Mouse (Mus musculus): ENCODE measurements around the gene Cd38.
A peak's percentile ranks its signal among the peaks of the same experiment; 100 is the strongest.
"Not testable (repeated sequence)": the region's sequence is repeated elsewhere in the genome, so short reads cannot be mapped to it uniquely, and the experiment has no call there.

Gene Cd38

DNA sequence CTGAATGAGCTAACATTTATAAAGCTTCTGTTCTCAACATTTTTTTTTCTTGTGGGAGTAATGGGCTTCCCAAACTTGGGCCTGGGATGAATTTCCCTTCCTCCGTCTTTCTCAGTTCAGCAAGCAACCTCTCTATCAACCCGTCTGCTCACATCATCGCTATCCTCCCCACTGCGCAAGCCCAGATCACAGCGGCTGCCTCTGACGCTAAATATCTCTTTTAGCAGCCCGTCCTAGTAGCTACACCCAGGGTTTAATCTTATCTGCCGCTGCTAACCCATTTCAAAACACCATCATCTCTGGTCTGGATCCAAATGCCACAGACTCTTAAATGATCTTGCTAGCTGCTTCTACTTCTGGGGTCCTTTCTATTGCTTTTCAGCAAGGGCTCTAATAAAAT, 8.7 kb upstream of the Cd38 start:
- no peak for DNase-seq (ENCODE audit: low spot score in 2 of 2)

DNA sequence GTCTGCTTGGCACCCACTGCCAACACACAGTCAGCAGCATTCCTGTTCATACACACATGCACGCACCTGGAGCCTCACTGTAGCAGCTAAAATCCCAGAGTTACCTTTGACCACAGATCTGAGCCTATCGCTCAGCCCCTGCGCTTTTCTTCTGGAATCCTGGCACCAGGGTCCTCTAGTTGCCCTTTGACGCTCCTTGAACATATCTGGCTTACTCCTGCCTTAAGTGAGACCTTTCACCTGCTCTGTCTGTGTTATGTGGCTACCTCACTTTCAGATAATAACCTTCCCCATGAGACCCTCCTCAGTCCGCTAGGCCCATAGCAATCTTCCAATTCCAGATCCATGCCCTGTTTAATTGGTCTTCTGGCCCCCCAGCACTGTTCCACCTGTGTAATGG, 8.3 kb upstream of the Cd38 start:
- DNase-seq (ENCODE audit: low spot score in 2 of 2) = no peak

DNA sequence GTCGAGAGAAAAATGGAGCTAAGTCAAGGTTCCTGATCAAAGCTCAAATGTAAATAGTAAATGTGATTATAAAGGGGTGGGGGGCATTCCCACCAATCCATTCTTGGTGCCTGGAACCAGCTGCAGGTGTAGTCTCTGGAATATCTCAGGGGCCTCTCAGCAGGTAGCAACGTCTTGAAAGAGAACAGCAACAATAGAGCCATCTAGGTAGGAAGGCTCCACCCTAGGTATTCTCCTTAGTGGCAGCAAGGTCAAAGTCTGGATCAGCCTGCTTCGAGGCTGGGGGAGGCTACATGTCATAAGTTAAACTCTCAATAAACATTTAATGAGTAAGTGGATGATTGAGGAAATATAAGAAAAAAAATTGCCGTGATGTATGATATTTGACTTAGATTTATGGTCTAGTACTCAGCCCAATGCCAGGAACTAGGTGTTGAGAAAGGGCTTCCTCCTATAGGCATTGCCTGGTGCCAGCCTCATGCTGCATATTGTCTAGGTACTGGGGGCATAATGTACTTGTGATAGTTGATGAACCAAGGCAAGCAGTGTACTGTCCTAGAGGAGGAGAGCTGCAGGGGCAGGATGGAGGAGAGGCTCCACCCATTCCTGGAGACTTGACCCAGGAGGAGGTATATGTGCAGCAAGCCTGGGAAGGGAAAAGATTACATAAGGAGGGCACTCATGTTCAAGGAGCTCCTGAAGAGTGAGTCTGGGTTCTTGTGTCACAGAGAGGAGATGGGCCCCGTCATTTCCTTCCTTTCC, 7.5 kb upstream of the Cd38 start:
- no peak for DNase-seq (ENCODE audit: low spot score in 2 of 2)

DNA sequence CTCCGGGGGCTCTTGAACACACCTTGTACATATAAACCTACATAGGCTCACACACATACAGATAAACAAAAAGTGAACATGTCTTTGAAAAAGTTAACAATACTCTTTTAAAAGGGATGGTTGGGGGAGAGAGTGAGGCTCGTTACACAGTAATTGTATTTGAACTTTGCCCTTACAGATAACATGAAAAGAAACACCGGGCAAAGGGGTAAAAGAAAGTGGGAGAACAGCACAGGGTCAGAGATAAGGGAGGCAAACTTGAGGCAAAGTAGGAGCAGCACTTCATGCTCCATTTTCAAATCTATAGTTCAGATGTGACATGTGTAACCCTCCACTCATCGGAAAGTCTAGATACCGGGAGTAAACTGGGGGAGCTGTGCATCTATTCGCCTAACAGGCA, 4.7 kb upstream of the Cd38 start:
- DNase-seq (ENCODE audit: low spot score in 2 of 2) = no peak

DNA sequence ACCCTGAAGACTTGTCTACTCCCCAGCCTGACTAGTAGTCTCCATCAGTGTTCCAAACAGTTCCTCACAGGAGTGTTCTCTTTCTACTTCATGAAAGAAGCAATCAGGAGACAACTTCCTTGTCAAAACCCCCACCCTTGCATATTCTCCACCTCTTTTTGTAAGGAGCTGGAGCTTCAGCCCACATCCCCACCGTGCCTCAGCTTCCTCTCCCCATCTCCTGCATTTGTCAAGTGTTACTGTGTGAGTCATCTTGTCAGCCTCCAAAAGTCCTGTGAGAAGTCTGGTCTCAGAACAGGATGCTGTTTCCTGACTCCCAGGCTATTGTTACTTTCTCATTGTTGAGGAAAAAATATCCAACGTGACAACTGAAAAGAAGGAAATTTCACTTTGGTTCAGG, 3.0 kb upstream of the Cd38 start:
- DNase-seq (ENCODE audit: low spot score in 2 of 2) = no peak

DNA sequence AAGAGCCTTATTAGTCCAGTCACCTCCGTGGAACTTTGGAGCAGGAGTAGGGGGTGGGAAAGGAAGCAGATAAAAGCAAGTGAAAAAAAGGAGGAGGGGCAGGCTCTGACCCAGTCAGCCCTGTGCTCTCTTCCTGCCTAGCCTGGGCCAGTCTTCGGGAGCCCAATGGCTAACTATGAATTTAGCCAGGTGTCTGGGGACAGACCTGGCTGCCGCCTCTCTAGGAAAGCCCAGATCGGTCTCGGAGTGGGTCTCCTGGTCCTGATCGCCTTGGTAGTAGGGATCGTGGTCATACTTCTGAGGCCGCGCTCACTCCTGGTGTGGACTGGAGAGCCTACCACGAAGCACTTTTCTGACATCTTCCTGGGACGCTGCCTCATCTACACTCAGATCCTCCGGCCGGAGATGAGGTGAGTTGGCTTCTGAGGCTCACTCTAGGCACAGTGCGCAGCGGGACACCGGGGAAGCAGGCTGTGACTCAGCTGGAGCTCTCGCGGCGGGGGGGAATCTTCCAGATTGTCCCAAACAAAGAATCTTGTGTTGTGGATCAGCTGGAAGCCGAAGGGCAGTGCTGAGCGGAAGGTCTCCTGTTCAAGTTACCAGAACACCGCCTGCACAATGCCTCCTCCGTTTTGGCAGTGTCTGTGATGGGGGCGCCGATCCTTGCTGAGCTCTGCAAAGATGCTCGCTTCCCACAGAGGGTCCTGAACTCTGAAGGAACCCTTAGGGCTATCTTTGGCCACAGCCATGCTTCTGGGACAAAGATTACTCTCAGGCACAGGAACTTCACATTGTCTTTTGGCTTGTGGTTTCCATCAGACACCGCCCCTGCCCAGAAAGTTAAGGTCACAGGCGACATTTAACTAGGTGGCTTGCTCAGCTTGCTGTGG, 603 bp downstream of the Cd38 start:
- peak in 1 of 2 experiments; percentile 21 for DNase-seq (ENCODE audit: low spot score in 2 of 2)

DNA sequence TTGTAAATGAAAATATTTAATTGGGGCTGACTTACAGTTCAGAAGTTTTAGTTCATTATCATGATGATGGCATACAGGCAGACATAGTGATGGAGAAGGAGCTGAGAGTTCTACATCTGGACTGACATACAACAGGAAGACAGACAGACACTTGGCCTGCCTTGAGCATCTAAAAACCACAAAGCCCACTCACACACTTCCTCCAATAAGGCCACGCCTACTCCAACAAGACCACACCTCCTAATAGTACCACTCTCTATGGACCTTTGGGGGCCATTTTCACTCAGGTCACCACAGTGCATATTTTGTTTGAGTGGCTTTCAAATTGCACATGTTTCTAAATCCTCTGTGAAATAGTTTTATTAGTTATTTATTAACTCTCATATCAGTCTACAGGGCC, 3.5 kb downstream of the Cd38 start:
- DNase-seq (ENCODE audit: low spot score in 2 of 2) = no peak

DNA sequence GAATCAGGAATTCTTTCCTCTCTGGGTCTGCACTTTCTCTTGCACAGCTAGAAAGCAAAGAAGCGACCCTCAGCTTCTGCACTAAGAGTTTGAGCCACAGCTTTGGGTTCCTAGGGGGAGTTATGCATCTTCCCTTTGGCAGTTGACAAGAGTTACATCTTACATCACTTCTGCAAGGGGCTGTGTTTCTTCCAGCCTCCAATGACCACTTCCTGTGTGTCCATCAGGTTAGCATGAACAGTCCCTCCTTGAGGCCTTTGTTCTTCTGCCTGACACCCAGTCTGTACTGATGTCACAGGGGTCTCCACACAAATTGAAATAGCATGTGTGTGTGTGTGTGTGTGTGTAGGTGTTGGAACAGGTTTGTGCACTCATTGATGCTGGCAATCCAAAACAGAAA, 4.3 kb downstream of the Cd38 start:
- no peak for DNase-seq (ENCODE audit: low spot score in 2 of 2)

DNA sequence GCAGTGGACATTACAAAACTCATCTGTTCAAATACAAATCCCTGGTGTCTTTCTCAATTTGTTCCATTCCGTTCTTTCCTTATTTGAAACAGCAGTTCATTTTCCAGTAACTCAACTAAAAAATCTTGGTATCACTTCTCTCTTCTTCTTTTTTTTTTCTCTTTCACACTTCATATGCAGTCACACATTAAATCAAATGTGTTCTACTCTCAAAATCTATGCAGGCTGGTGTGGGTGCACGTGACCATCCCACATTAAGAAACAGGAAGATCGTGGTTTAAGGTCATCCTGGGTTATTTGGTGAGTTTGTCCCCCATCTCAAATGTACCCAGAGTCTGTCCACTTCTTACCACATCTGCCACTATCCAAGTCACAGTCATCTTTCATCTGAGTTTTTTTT, 13.7 kb downstream of the Cd38 start:
- no peak for DNase-seq (ENCODE audit: low spot score in 2 of 2)

DNA sequence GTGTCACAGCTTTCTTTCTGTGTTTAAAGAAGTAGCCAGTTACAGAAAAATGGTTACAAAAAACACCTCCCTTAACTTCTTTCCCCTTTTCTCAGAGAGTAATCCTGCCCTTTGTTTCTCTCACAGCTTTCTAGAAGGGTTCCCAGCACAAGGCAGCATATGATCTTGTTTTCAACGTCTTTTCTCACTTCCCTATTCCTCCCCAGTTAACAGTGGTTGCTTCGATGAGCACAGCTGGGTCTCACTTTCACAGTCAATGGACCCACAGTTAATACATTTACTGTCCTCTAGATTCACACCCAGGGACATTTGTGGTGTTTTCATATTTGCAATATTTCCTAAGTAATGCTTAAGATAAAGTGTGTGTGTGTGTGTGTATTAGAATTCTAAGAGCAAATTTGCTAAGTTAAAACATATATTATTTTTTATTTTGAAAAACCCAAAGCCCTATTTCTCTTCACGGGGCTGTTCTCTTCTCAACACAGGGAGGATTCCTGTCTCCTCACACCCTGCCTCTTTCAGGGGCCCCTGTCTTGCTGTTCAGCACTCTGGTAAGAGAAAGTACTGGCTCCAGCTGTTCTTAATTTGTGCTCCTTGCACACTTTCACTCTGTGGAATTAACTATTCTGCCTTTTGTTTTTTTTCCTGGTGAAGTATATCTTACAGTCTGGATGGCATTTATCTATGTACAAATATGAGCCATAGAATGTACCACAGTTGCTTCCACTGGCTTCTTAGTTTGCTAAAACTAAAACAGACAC, 16.9 kb downstream of the Cd38 start:
- no peak for DNase-seq (ENCODE audit: low spot score in 2 of 2)

DNA sequence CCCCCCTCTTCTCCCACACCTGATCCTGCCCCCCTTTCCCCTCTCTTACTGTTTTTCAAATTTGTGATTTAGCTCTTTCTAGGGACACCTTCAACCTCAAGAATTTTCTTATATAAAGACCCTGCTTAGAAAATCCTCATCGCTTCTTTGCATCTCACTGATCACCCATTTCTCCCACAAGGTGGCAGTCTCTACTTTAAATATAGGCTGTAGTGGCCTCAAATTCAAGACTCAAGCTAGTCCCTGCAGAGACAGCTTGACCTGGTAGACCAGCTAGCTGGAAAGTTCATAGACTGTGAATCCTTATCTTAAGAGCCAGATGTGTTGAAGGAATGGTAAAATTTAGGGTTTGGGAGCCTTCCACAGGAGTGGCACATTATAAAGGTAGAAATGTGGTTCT, 24.0 kb downstream of the Cd38 start:
- DNase-seq (ENCODE audit: low spot score in 2 of 2) = peak in 1 of 2 experiments; percentile 16

DNA sequence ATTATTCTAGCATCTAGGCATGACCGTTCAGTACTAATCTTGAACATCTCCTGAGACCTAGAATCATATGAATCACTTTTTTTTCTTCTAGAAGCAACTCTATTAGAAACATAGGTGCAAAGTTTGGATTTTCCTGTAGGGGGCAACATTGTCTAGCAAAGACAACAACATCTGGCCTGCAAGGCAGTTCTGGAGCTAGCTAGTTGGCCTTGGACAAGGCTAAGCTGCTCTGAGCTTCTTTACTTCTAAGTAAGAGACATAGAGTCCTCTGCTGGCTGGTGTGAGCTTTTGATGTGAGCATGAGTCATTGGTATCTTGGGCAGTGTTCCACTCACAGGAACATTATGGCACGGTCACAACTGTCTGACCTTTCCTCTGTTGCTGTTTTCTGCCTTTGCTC, 25.8 kb downstream of the Cd38 start:
- peak in 1 of 2 experiments; percentile 10 for DNase-seq (ENCODE audit: low spot score in 2 of 2)

DNA sequence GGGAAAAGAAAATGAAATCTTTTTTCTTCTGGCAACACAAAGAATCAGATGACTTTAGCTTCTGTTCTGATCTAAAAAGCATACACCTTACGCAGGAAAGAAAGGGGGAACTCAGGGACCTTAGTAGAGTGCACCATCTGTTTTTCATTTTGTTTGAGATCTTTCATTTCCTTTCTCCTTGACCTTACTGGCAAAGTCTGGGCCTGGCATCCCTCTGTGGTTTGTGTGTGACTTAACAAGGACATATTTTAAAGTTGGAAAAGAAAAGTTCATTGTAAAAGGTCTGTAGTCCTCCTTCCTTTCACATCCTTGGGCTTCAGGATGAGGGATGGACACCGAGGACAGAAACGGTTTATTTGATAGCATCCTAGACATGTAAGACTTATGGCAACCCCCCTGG, 27.6 kb downstream of the Cd38 start:
- no peak for DNase-seq (ENCODE audit: low spot score in 2 of 2)

DNA sequence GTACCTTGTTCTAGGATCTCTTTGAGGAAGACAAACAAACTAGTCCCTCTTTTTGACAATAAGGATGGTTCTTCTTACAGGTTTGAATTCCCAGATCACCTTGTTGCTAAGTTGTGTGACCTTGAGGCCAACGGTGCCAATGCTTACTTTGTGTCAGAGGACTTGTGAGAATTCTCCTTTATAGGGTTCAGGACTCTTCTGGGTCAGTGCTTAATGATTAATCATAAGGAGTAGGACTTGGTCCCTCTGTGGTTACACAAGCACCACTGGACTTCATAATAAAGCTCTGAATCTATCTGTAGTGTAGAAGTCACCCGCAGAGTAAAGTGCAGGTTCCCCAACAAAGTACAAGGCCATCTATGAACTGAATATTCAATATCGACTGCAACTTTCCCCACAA, 36.3 kb downstream of the Cd38 start:
- no peak for DNase-seq (ENCODE audit: low spot score in 2 of 2)

DNA sequence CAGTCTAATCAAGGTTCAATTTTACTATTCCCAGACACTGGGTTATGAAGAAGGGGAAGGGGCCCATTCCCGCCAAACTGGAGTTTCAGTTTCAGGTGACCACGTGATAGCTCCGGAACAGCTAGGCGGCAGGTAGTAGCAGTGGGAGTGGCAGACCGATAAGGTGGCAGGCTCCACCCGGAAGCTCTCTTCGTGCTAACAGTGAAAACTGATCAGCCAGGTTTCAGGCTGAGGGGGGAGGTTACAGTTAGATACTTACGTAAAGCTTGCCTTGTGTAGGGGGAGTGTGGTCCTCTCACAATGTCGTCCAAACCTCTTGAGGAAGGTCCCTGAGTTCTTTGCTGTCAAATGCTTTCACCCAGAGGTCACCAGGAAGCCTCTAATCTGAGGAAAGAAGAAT, 40.9 kb downstream of the Cd38 start:
- no peak for DNase-seq (ENCODE audit: low spot score in 2 of 2)

DNA sequence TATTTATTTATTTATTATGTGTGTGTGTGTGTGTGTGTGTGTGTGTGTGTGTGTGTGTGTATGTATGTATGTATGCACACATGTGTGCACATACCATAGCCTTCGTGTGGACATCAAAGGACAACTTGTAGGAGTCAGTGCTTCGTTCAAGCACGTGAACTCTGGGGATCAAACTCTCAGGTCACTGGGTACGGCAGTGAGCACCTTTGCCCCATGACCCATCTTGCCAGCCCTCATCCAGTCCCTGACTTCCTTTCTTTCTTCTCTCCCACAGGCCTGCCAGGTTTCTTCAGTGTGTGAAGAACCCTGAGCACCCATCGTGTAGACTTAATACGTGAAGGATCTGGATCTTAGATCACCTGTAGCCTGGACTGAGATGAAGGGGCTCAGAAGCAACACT, 41.7 kb downstream of the Cd38 start:
- DNase-seq (ENCODE audit: low spot score in 2 of 2) = no peak

DNA sequence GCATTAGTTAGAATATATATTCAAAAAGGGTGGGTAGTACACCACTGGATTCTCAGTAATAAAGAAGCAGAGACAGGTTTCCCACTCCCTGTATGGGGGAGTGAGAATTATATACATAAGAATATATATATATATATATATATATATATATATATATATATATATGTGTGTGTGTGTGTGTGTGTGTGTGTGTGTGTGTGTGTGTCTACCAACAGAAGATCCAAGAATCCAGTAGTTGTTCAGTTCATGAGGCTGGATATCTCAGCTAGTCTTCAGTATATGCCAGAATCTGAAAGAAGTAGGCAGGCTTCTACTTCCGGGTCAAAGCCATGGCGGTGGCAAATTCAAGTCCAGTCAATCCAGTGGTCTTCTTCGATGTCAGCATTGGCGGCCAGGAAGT, 44.5 kb downstream of the Cd38 start, which contains the start of gene Gm7879:
Gene Gm7879 (plus strand): TSS at position 301 of the 400 bp plus-strand sequence.
- not testable (repeated sequence) for DNase-seq (ENCODE audit: low spot score in 2 of 2)

DNA sequence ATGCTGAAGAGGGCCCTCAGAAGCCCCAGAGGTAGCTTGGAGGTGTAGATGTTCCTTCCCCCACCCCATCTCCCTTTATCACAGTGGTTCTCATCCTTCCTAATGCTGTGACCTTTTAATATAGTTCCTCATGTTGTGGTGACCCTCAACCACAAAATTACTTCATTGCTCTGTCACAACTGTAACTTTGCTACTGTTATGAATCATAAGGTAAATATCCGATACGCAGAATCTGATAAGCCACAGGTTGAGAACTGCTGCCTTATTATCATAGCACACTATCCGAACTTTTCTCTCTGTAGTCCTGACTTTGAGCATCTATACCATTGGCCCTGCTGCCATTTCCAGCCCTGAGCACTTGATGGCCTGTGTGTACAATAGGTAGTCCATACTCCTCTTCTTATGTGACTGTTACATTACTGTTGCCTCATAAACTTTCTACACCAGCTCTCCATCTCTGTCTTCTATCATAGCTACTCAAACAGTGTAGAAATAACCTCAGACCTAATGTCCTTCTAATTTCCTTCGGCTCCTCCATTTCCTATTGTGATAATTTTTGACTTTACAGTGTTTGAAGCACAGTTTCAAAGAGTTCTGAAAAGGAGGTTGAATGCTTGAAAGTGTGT, 47.0 kb downstream of the Cd38 start:
- DNase-seq (ENCODE audit: low spot score in 2 of 2) = no peak

DNA sequence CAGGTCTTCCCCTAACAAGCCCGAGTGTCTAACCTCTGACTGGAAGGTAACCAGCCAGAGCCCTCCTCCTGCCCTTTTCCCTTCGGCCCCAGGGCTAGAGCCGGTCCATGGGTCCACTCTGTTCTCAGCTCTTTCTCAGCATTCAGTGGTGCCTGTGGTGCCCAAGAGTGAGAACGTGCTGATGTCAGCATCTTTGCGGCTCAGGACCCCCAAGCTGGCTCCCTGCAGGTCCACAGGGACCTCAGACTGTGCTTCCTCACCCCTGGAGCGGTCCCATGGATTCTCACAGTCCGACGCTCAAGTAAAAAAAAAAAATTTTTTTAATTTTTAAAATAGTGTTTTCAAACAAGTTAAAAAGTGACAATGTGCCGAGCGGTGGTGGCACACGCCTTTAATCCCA, 53.5 kb downstream of the Cd38 start:
- no peak for DNase-seq (ENCODE audit: low spot score in 2 of 2)

DNA sequence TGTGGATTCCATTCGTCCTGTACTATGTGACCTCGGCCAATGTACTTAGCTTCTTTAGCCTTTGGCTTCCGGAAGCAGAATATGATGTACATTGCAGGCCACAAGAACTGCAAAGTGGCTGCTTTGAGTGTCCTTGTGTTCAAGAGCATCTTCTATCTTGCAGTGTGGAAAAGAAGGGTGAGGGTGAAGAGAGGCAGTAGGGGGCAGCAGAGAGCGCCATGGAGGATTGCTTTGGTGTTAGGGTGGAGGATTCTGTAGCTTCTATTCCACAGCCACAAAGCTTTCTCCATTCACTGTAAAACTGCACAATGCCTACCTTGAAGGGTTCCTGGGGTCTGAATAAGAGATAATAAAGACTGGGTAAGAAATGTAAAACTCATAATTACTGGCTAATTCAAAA, 55.6 kb downstream of the Cd38 start:
- peak in 1 of 2 experiments; percentile 18 for DNase-seq (ENCODE audit: low spot score in 2 of 2)

DNA sequence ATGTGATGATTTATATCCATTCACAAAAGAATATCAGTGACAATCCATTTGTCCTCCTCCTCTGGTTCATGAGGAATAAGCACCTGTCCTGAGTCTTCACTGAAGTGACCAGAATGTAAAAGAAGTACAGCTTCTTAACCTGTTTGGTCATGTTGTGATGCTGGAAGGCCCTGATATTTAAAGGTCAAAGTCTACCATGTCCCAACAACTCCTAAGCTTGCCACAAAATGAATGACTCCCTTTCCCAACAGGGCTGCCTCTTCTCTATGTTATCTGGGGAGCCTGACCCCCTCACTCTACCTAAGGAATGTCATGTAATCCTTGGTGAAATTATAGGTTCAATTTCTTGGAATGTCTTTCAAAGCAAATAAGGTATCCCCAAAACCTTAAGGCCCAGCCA, 59.4 kb downstream of the Cd38 start:
- no peak for DNase-seq (ENCODE audit: low spot score in 2 of 2)

DNA sequence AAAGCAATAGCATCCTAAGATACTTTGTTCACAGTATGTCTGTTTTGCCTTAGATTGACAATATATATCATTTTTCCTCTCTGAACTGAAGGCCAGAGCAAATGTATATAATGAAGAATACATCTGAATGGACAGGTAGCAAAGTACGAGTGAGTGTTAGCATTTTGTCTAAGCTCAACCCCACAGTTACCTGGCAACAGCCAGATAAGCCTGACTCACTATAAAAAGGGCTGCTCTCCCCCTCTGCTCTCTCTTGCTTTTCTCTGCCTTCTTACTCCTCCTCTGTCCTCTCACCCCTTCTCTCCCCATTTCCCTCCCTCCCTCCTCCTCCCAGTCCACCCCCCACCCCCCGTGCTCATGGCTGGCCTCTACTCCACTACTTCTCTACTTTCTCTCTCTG, 64.9 kb downstream of the Cd38 start:
- DNase-seq (ENCODE audit: low spot score in 2 of 2) = no peak

All from frontal cortex, postnatal 10 days (tissue).